8 mouse cellular contexts compared by ENCODE assay signal in genomic region chr10:115478441-115479141, GRCm38 (mm10).
A peak's percentile ranks its signal among the peaks of the same experiment; 100 is the strongest.
DNase-seq lines count a peak whose midpoint lies in the region; ATAC-seq and TF ChIP-seq lines count a peak whose summit lies in the region.

No protein-coding gene starts in this region.

- H3K4me2 ChIP-seq in liver, embryonic 16.5 days (ENCODE audit: low read depth, low read length) = peak overlapping the region; percentile 10
- H3K4me2 ChIP-seq in stomach, postnatal 0 days (replicated peaks; ENCODE audit: low read depth) = peak overlapping the region; percentile 45

- ATAC-seq in granulocyte monocyte progenitor cell, adult 5-6 weeks (replicated peaks; ENCODE audit: poor library complexity, severe bottlenecking) = peak; percentile 22; the same call in 1 of the 2 replicates
- ATAC-seq in liver, embryonic 16.5 days (ENCODE audit: low read depth) = no peak
- ATAC-seq in stomach, postnatal 0 days (ENCODE audit: low FRiP score, low TSS enrichment) = no peak

- H3K79me2 ChIP-seq in heart, adult 2 months (replicated peaks; ENCODE audit: control insufficient read depth, insufficient read depth, low read length) = no peaks in the 10 kb centered on the region

- WGBS in heart, adult 2 months = 19% methylated on average over 20 of the region's 20 CpGs
- 20% methylated on average over 20 of the region's 20 CpGs for WGBS in liver, embryonic 16.5 days (ENCODE audit: insufficient replicate concordance)
- WGBS in stomach, postnatal 0 days = 19% methylated on average over 19 of the region's 20 CpGs

- H3K27me3 ChIP-seq in heart, adult 2 months (ENCODE audit: control insufficient read depth, insufficient read depth, low read length) = no peaks in the 10 kb centered on the region
- H3K27me3 ChIP-seq in liver, embryonic 16.5 days (ENCODE audit: control insufficient read depth, insufficient read depth, low read depth, low read length) = no peaks in the 10 kb centered on the region
- no peaks in the 10 kb centered on the region; the same call in 1 of the 2 replicates for H3K27me3 ChIP-seq in stomach, postnatal 0 days (ENCODE audit: control insufficient read depth, insufficient read depth, low read length)

- TF ChIP-seq EP300 in heart, adult 2 months (IDR thresholded peaks at IDR 0.05; ENCODE audit: insufficient read depth, low read depth, low read length) = no peak
- TF ChIP-seq EP300 in stomach, postnatal 0 days (optimal IDR thresholded peaks at IDR 0.05) = no peak

- no peaks in the 10 kb centered on the region for H3K36me3 ChIP-seq in heart, adult 2 months (ENCODE audit: control insufficient read depth, insufficient read depth, low read length)
- no peaks in the 10 kb centered on the region for H3K36me3 ChIP-seq in liver, embryonic 16.5 days (ENCODE audit: control insufficient read depth, insufficient read depth)
- H3K36me3 ChIP-seq in stomach, postnatal 0 days (ENCODE audit: control insufficient read depth, insufficient read depth, low read length) = no peaks in the 10 kb centered on the region

- DNase-seq in heart, adult 2 months = no peak
- DNase-seq in heart, postnatal 14 days = no peak
- DNase-seq in brain, embryonic 14.5 days (ENCODE audit: low read depth) = peak; percentile 66
- no peak for DNase-seq in stomach, postnatal 0 days (ENCODE audit: low spot score)
- DNase-seq in layer of hippocampus, adult 8-10 months (ENCODE audit: low spot score in 2 of 2) = no peak
- no peak for DNase-seq in left cerebral cortex, adult 18-20 months (ENCODE audit: low spot score in 2 of 2)

- intact Hi-C loops in heart, adult 2 months (cut with DNase I) = no loop called here
- intact Hi-C loops in heart, postnatal 14 days (cut with DNase I) = no loop called here

- no peak overlapping the region for H3K9ac ChIP-seq in heart, adult 2 months (ENCODE audit: low read depth, low read length)
- no peak overlapping the region for H3K9ac ChIP-seq in liver, embryonic 16.5 days (ENCODE audit: low read depth, low read length)
- no peak overlapping the region for H3K9ac ChIP-seq in stomach, postnatal 0 days (ENCODE audit: low read length)

- H3K9me3 ChIP-seq in liver, embryonic 16.5 days (replicated peaks; ENCODE audit: control insufficient read depth, low read length) = no peaks in the 10 kb centered on the region
- no peaks in the 10 kb centered on the region for H3K9me3 ChIP-seq in stomach, postnatal 0 days (ENCODE audit: control insufficient read depth, low read length)

- H3K4me1 ChIP-seq in heart, adult 2 months (ENCODE audit: control insufficient read depth, insufficient read depth, low read length) = peaks cover 3% of the 10 kb centered on the region; the same call in 1 of the 2 replicates
- no peaks in the 10 kb centered on the region; the same call in 1 of the 2 replicates for H3K4me1 ChIP-seq in liver, embryonic 16.5 days (ENCODE audit: control insufficient read depth, low read depth, low read length)
- no peaks in the 10 kb centered on the region for H3K4me1 ChIP-seq in stomach, postnatal 0 days (replicated peaks; ENCODE audit: control insufficient read depth, insufficient read depth)

- no peak for TF ChIP-seq CTCF in heart, adult 2 months (IDR thresholded peaks at IDR 0.05)
- TF ChIP-seq CTCF in brain, embryonic 14.5 days (IDR thresholded peaks at IDR 0.05; ENCODE audit: borderline replicate concordance, extremely low read depth, insufficient read depth, insufficient read length) = no peak
- no peak for TF ChIP-seq CTCF in stomach, postnatal 0 days (IDR thresholded peaks at IDR 0.05; ENCODE audit: low read depth)

- no peak overlapping the region for H3K27ac ChIP-seq in heart, adult 2 months
- H3K27ac ChIP-seq in liver, embryonic 16.5 days (ENCODE audit: low read length) = no peak overlapping the region
- no peak overlapping the region for H3K27ac ChIP-seq in stomach, postnatal 0 days (replicated peaks)

- H3K4me3 ChIP-seq in heart, adult 2 months = peak overlapping the region; percentile 5; the same call in 1 of the 2 replicates
- H3K4me3 ChIP-seq in liver, embryonic 16.5 days (ENCODE audit: low read depth, low read length) = no peak overlapping the region
- no peak overlapping the region; the same call in 1 of the 2 replicates for H3K4me3 ChIP-seq in stomach, postnatal 0 days (ENCODE audit: low read depth, low read length)

- TF ChIP-seq POLR2A in heart, adult 2 months (IDR thresholded peaks at IDR 0.05; ENCODE audit: insufficient read depth, low read depth, low read length) = no peak
- no peak for TF ChIP-seq POLR2A in brain, embryonic 14.5 days (IDR thresholded peaks at IDR 0.05; ENCODE audit: borderline replicate concordance, extremely low read depth, insufficient read depth, insufficient read length, poor library complexity, severe bottlenecking)
